Mouse (Mus musculus): ENCODE results near the gene Rs1. TPM values are rescaled to one million over a fixed set of nuclear protein-coding genes. Genes with fewer than 3 reads are reported as not detected.

The Rs1 gene
- polyA plus RNA-seq (2012; rRNA removed): not detected in 2 replicates
- polyA plus RNA-seq (2014; fragmentation: Nextera tagmentation; extraction: Ambion mirVana): not detected in 2 replicates

DNA sequence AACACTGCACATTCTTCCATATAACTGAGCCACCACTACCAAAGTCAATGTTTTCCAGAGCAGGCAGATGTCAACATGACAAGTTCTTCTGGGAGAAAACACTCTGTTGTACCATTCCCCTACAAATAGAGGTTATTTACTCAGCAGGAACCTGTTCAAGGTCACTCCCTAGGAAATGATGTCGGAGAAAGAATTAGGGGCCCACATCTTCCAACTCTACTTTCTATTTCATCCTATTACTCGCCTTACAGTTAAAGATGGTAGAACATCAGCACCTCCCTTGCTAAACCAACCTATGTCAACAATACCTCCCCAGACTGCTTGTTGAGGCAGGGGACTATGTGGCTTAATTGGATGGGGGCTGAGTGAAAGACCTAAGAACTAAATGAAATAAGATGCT lies at the start of gene Rs1:
TSS of gene Rs1 (plus strand) at position 301 of the 400 bp plus-strand sequence.
- H3K27ac ChIP-seq: no peak within 1 kb of the TSS
- 79% methylated on average over 2 of the region's 2 CpGs for WGBS (ENCODE audit: insufficient replicate concordance)
- H3K4me2 ChIP-seq (ENCODE audit: low read depth): peak within 1 kb of the TSS; percentile 53
- ATAC-seq (ENCODE audit: insufficient read depth) (no peak), DNase-seq (ENCODE audit: low read depth in 3 of 3, low spot score in 3 of 3) (no peak)
- no peaks in the 10 kb centered on the region for H3K36me3 ChIP-seq (replicated peaks; ENCODE audit: control insufficient read depth, insufficient read depth, low read depth)
- H3K27me3 ChIP-seq (ENCODE audit: control insufficient read depth, insufficient read depth, low read length): no peaks in the 10 kb centered on the region
- no peaks in the 10 kb centered on the region for H3K4me1 ChIP-seq (replicated peaks; ENCODE audit: control insufficient read depth in 2 of 2, insufficient read depth in 2 of 2, low read length in 1 of 2)
- H3K9ac ChIP-seq (replicated peaks): no peak within 1 kb of the TSS
- no peak for TF ChIP-seq CTCF (IDR thresholded peaks at IDR 0.05; ENCODE audit: low read depth)
- no peak for TF ChIP-seq EP300 (IDR thresholded peaks at IDR 0.05; ENCODE audit: low read depth)
- H3K9me3 ChIP-seq (ENCODE audit: control insufficient read depth, low read length): no peaks in the 10 kb centered on the region
- peak within 1 kb of the TSS in 1 of 2 experiments; percentile 61; a peak in 2 of 4 replicates for H3K4me3 ChIP-seq (ENCODE audit: insufficient read depth in 1 of 2, low read depth in 2 of 2, low read length in 2 of 2)

DNA sequence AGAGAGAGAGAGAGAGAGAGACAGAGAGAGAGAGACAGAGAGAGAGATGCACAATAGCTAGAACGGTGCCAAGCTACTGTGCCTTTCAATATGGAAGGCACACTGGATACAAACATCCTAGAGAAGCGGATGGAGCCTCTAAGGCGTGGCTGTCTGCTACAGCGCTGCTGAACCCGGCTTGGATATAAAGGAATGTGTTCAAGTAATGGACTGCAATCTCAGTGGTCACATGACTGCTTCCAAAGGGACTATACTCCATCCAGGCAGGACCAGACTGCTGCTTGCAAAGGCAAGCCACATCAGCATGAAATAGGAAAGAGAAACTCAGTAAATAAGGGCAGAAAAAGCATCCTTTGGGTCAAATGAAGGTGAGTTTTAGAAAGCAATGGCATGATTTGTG lies 32.2 kb upstream of the Rs1 start, which contains the start of gene Ppef1:
TSS of gene Ppef1 (minus strand) at position 116 of the 400 bp plus-strand sequence.
- Histone ChIP-seq H3K4me3 (ENCODE audit: insufficient read depth in 1 of 2, low read depth in 2 of 2, low read length in 2 of 2) (no peak within 1 kb of the TSS), H3K9me3 (ENCODE audit: control insufficient read depth, low read length) (no peaks in the 10 kb centered on the region), H3K4me1 (replicated peaks; ENCODE audit: control insufficient read depth in 2 of 2, insufficient read depth in 2 of 2, low read length in 1 of 2) (no peaks in the 10 kb centered on the region), H3K27me3 (ENCODE audit: control insufficient read depth, insufficient read depth, low read length) (no peaks in the 10 kb centered on the region), H3K9ac (replicated peaks) (no peak within 1 kb of the TSS), H3K36me3 (replicated peaks; ENCODE audit: control insufficient read depth, insufficient read depth, low read depth) (no peaks in the 10 kb centered on the region), H3K27ac (no peak within 1 kb of the TSS), H3K4me2 (ENCODE audit: low read depth) (no peak within 1 kb of the TSS)
- TF ChIP-seq CTCF (IDR thresholded peaks at IDR 0.05; ENCODE audit: low read depth) (no peak), EP300 (IDR thresholded peaks at IDR 0.05; ENCODE audit: low read depth) (no peak)
- 61% methylated on average over 5 of the region's 5 CpGs for WGBS (ENCODE audit: insufficient replicate concordance)
- DNase-seq (ENCODE audit: low read depth in 3 of 3, low spot score in 3 of 3) (no peak), ATAC-seq (ENCODE audit: insufficient read depth) (no peak)

DNA sequence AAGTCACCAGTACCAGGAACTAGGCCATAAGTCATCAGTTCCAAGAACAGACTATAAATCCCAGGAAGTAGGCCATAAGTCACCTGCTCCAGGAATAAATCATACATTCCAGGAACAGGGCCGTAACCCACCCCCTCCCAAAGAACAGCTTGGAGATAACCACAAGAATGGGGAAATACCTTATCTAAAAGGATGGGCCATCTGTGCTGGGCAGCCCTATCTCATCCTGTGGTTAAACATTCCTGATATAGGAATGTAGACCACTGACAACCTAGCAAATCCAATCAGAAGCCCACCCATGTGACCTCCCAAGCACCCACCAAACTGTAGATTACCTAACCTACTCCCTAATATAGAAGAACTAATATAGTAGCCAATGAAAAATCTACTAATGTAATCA lies 22.4 kb upstream of the Rs1 start:
- Histone ChIP-seq H3K4me1 (replicated peaks; ENCODE audit: control insufficient read depth in 2 of 2, insufficient read depth in 2 of 2, low read length in 1 of 2) (no peaks in the 10 kb centered on the region), H3K27ac (no peak overlapping the region), H3K36me3 (replicated peaks; ENCODE audit: control insufficient read depth, insufficient read depth, low read depth) (no peaks in the 10 kb centered on the region), H3K9ac (replicated peaks) (no peak overlapping the region), H3K27me3 (ENCODE audit: control insufficient read depth, insufficient read depth, low read length) (no peaks in the 10 kb centered on the region), H3K4me3 (ENCODE audit: insufficient read depth in 1 of 2, low read depth in 2 of 2, low read length in 2 of 2) (no peak overlapping the region), H3K9me3 (ENCODE audit: control insufficient read depth, low read length) (no peaks in the 10 kb centered on the region), H3K4me2 (ENCODE audit: low read depth) (no peak overlapping the region)
- WGBS (ENCODE audit: insufficient replicate concordance): 25% methylated on average over 1 of the region's 1 CpGs
- TF ChIP-seq EP300 (IDR thresholded peaks at IDR 0.05; ENCODE audit: low read depth): no peak
- TF ChIP-seq CTCF (IDR thresholded peaks at IDR 0.05; ENCODE audit: low read depth): no peak
- DNase-seq (ENCODE audit: low read depth in 3 of 3, low spot score in 3 of 3): no peak
- no peak for ATAC-seq (ENCODE audit: insufficient read depth)

DNA sequence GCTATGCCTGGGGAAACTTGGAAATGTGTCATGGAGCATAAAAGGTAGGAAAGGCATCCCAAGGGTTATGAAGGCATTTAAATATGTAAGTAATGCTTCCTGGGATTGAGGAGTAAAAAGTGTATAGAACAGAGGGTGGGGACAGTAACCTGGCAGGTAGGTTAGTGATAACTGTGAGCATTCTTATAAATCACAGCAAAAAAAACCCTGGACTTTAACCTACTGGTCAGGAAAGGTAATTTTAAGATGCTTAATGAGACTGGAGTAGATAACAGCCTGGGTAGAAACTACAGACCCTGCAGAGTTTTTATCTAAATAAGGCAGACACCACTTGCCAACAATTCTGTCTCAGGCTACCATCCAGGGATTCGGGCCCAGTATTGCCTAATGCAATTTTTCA lies 19.2 kb upstream of the Rs1 start:
- H3K27ac ChIP-seq: no peak overlapping the region
- H3K4me2 ChIP-seq (ENCODE audit: low read depth): no peak overlapping the region
- no peaks in the 10 kb centered on the region for H3K27me3 ChIP-seq (ENCODE audit: control insufficient read depth, insufficient read depth, low read length)
- H3K9ac ChIP-seq (replicated peaks): no peak overlapping the region
- WGBS (ENCODE audit: insufficient replicate concordance): 32% methylated on average over 1 of the region's 1 CpGs
- H3K9me3 ChIP-seq (ENCODE audit: control insufficient read depth, low read length): no peaks in the 10 kb centered on the region
- H3K4me3 ChIP-seq (ENCODE audit: insufficient read depth in 1 of 2, low read depth in 2 of 2, low read length in 2 of 2): no peak overlapping the region
- no peaks in the 10 kb centered on the region for H3K4me1 ChIP-seq (replicated peaks; ENCODE audit: control insufficient read depth in 2 of 2, insufficient read depth in 2 of 2, low read length in 1 of 2)
- DNase-seq (ENCODE audit: low read depth in 3 of 3, low spot score in 3 of 3) (no peak), ATAC-seq (ENCODE audit: insufficient read depth) (no peak)
- no peaks in the 10 kb centered on the region for H3K36me3 ChIP-seq (replicated peaks; ENCODE audit: control insufficient read depth, insufficient read depth, low read depth)
- TF ChIP-seq CTCF (IDR thresholded peaks at IDR 0.05; ENCODE audit: low read depth): no peak
- no peak for TF ChIP-seq EP300 (IDR thresholded peaks at IDR 0.05; ENCODE audit: low read depth)

DNA sequence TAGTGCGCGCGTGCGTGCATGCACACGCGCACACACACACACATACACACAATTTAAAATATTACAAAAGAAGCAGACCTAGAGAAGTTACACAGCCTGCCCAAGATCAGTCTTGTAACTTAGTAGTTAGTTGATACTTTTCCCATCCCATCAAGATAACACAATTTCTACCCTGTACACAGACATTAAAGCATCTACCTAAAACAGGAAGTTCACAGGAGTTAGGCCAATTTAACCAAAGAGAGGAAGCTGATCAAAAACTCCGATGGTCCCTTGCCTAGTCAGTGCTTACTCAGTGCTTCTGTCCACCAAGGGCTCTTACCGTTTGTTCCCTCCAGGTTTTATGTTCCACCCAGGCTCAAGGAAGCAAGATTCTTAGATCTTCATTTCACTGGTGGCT lies 17.0 kb upstream of the Rs1 start:
- Histone ChIP-seq H3K4me2 (ENCODE audit: low read depth) (no peak overlapping the region), H3K4me1 (replicated peaks; ENCODE audit: control insufficient read depth in 2 of 2, insufficient read depth in 2 of 2, low read length in 1 of 2) (no peaks in the 10 kb centered on the region), H3K9me3 (ENCODE audit: control insufficient read depth, low read length) (no peaks in the 10 kb centered on the region), H3K9ac (replicated peaks) (no peak overlapping the region), H3K36me3 (replicated peaks; ENCODE audit: control insufficient read depth, insufficient read depth, low read depth) (no peaks in the 10 kb centered on the region), H3K27ac (no peak overlapping the region), H3K4me3 (ENCODE audit: insufficient read depth in 1 of 2, low read depth in 2 of 2, low read length in 2 of 2) (no peak overlapping the region), H3K27me3 (ENCODE audit: control insufficient read depth, insufficient read depth, low read length) (no peaks in the 10 kb centered on the region)
- 74% methylated on average over 8 of the region's 8 CpGs for WGBS (ENCODE audit: insufficient replicate concordance)
- DNase-seq (ENCODE audit: low read depth in 3 of 3, low spot score in 3 of 3) (no peak), ATAC-seq (ENCODE audit: insufficient read depth) (no peak)
- TF ChIP-seq EP300 (IDR thresholded peaks at IDR 0.05; ENCODE audit: low read depth) (no peak), CTCF (IDR thresholded peaks at IDR 0.05; ENCODE audit: low read depth) (no peak)
